Mouse (Mus musculus) forebrain, embryonic 10.5 days (tissue): ENCODE measurements at regions not wholly inside any gene's neighbourhood (a gene's known extent, or its start where the extent isn't known, plus 50 kb on each side); places are given as distances from the start of the nearest gene placed in this dataset.

Experiments
- DNase-seq: peaks from one replicate; pipeline ENCODE4 v3.0.0-alpha.2; 2017; ENCODE audit warnings: low spot score; ENCODE audit errors: extremely low spot score
- H3K27ac ChIP-seq: fragments of 300-500 bp; sonication (generic); 2 replicates; pipeline ENCODE4 v1.5.1; 2016; ENCODE audit warnings: mild to moderate bottlenecking
- H3K27me3 ChIP-seq: fragments of 300-500 bp; sonication (generic); 2 replicates; pipeline ENCODE4 v1.6.1; 2016; ENCODE audit warnings: mild to moderate bottlenecking; ENCODE audit not compliant: poor library complexity, severe bottlenecking
- H3K36me3 ChIP-seq: fragments of 300-500 bp; sonication (generic); replicated peaks from 2 replicates; pipeline ENCODE4 v1.6.1; 2016; ENCODE audit warnings: mild to moderate bottlenecking, moderate library complexity
- H3K4me1 ChIP-seq: fragments of 300-500 bp; sonication (generic); 2 replicates; pipeline ENCODE4 v1.6.1; 2016
- H3K4me3 ChIP-seq: fragments of 300-500 bp; sonication (generic); 2 replicates; pipeline ENCODE4 v1.5.1; 2016; ENCODE audit warnings: mild to moderate bottlenecking, moderate library complexity
- H3K9me3 ChIP-seq: fragments of 300-500 bp; sonication (generic); 2 replicates; pipeline ENCODE4 v1.6.1; 2016; ENCODE audit warnings: mild to moderate bottlenecking, moderate library complexity
- WGBS: fragments of 180-500 bp; shearing (Covaris S2); methylation state at CpG from one replicate; pipeline ENCODE4 v1.1.7; 2016; 5-methylcytosine and 5-hydroxymethylcytosine counted together

GRCm38 (mm10) chr1:136699153-136699524, 74.4 kb downstream of the Zfp281 start:
- WGBS, result 80% methylated on average over 7 of the region's 7 CpGs
- Histone ChIP-seq H3K9me3 (no peaks in the 10 kb centered on the region), H3K27ac (0 out of 2 replicates have a peak overlapping the region, but pooled peaks have one; percentile 44)

GRCm38 (mm10) chr1:136699571-136699970, 74.9 kb downstream of the Zfp281 start:
- Histone ChIP-seq H3K36me3 (no peaks in the 10 kb centered on the region), H3K4me1 (peaks cover 23% of the 10 kb centered on the region), H3K27me3 (peaks cover 4% of the 10 kb centered on the region; the same call in 1 of the 2 replicates), H3K9me3 (no peaks in the 10 kb centered on the region), H3K27ac (no peak overlapping the region), H3K4me3 (no peak overlapping the region)
- 91% methylated on average over 8 of the region's 8 CpGs for WGBS
- no peak for DNase-seq

More at GRCm38 (mm10) chr1:136699153-136699524, 74.4 kb downstream of the Zfp281 start:
- H3K27me3 ChIP-seq, result peaks cover 4% of the 10 kb centered on the region; the same call in 1 of the 2 replicates
- DNase-seq, result no peak
- no peaks in the 10 kb centered on the region for H3K36me3 ChIP-seq
- H3K4me1 ChIP-seq, result peaks cover 23% of the 10 kb centered on the region
- no peak overlapping the region for H3K4me3 ChIP-seq

GRCm38 (mm10) chr1:136704139-136704538, 79.4 kb downstream of the Zfp281 start:
- Histone ChIP-seq H3K9me3 (no peaks in the 10 kb centered on the region), H3K4me3 (no peak overlapping the region), H3K27me3 (no peaks in the 10 kb centered on the region), H3K27ac (no peak overlapping the region), H3K4me1 (peaks cover 11% of the 10 kb centered on the region), H3K36me3 (no peaks in the 10 kb centered on the region)
- WGBS, result 95% methylated on average over 5 of the region's 5 CpGs
- DNase-seq, result no peak

GRCm38 (mm10) chr1:136706509-136706908, 81.8 kb downstream of the Zfp281 start:
- Histone ChIP-seq H3K36me3 (no peaks in the 10 kb centered on the region), H3K4me1 (peaks cover 11% of the 10 kb centered on the region), H3K9me3 (no peaks in the 10 kb centered on the region), H3K27ac (no peak overlapping the region), H3K27me3 (no peaks in the 10 kb centered on the region), H3K4me3 (no peak overlapping the region)
- 80% methylated on average over 8 of the region's 8 CpGs for WGBS
- DNase-seq, result no peak

- no peaks in the 10 kb centered on the region for H3K36me3 ChIP-seq
- H3K4me3 ChIP-seq, result no peak overlapping the region
- H3K27me3 ChIP-seq, result no peaks in the 10 kb centered on the region
- no peaks in the 10 kb centered on the region for H3K9me3 ChIP-seq
- H3K27ac ChIP-seq, result no peak overlapping the region
- 89% methylated on average over 8 of the region's 8 CpGs for WGBS
- H3K4me1 ChIP-seq, result peaks cover 11% of the 10 kb centered on the region
- DNase-seq, result no peak
These were observed 82.7 kb downstream of the Zfp281 start for GRCm38 (mm10) chr1:136707394-136707793.

- Histone ChIP-seq H3K27ac (no peak overlapping the region), H3K27me3 (no peaks in the 10 kb centered on the region), H3K9me3 (no peaks in the 10 kb centered on the region), H3K4me3 (no peak overlapping the region), H3K4me1 (peaks cover 11% of the 10 kb centered on the region), H3K36me3 (no peaks in the 10 kb centered on the region)
- DNase-seq, result no peak
- 95% methylated on average over 12 of the region's 12 CpGs for WGBS
These were observed 83.2 kb downstream of the Zfp281 start for GRCm38 (mm10) chr1:136707866-136708265.

GRCm38 (mm10) chr1:136710196-136710595, 85.5 kb downstream of the Zfp281 start:
- no peak overlapping the region for H3K27ac ChIP-seq
- peaks cover 11% of the 10 kb centered on the region for H3K4me1 ChIP-seq
- DNase-seq, result no peak
- H3K9me3 ChIP-seq, result no peaks in the 10 kb centered on the region
- no peaks in the 10 kb centered on the region for H3K27me3 ChIP-seq
- no peaks in the 10 kb centered on the region for H3K36me3 ChIP-seq
- 73% methylated on average over 4 of the region's 4 CpGs for WGBS
- H3K4me3 ChIP-seq, result no peak overlapping the region

GRCm38 (mm10) chr1:136711243-136711642, 86.5 kb downstream of the Zfp281 start:
- H3K27me3 ChIP-seq, result no peaks in the 10 kb centered on the region
- 85% methylated on average over 7 of the region's 7 CpGs for WGBS
- no peak overlapping the region for H3K4me3 ChIP-seq
- no peaks in the 10 kb centered on the region for H3K9me3 ChIP-seq
- no peak for DNase-seq
- peaks cover 11% of the 10 kb centered on the region for H3K4me1 ChIP-seq
- H3K27ac ChIP-seq, result no peak overlapping the region
- H3K36me3 ChIP-seq, result no peaks in the 10 kb centered on the region

GRCm38 (mm10) chr1:136714077-136714476, 89.4 kb downstream of the Zfp281 start:
- Histone ChIP-seq H3K36me3 (no peaks in the 10 kb centered on the region), H3K9me3 (no peaks in the 10 kb centered on the region), H3K4me3 (no peak overlapping the region), H3K4me1 (no peaks in the 10 kb centered on the region), H3K27me3 (no peaks in the 10 kb centered on the region), H3K27ac (no peak overlapping the region)
- DNase-seq, result no peak
- 91% methylated on average over 4 of the region's 4 CpGs for WGBS

- Histone ChIP-seq H3K27me3 (no peaks in the 10 kb centered on the region), H3K27ac (no peak overlapping the region), H3K4me3 (no peak overlapping the region), H3K36me3 (no peaks in the 10 kb centered on the region), H3K9me3 (no peaks in the 10 kb centered on the region), H3K4me1 (no peaks in the 10 kb centered on the region)
- DNase-seq, result no peak
- WGBS, result 89% methylated on average over 11 of the region's 11 CpGs
These were observed 90.3 kb downstream of the Zfp281 start for GRCm38 (mm10) chr1:136714987-136715386.

GRCm38 (mm10) chr1:136717830-136718517, 93.3 kb downstream of the Zfp281 start:
- no peaks in the 10 kb centered on the region for H3K27me3 ChIP-seq
- H3K36me3 ChIP-seq, result no peaks in the 10 kb centered on the region
- DNase-seq, result no peak
- H3K4me3 ChIP-seq, result no peak overlapping the region
- H3K27ac ChIP-seq, result no peak overlapping the region
- H3K9me3 ChIP-seq, result no peaks in the 10 kb centered on the region
- WGBS, result 79% methylated on average over 15 of the region's 15 CpGs
- H3K4me1 ChIP-seq, result no peaks in the 10 kb centered on the region

GRCm38 (mm10) chr1:136723839-136724443, 99.2 kb downstream of the Zfp281 start:
- no peaks in the 10 kb centered on the region for H3K36me3 ChIP-seq
- peaks cover 14% of the 10 kb centered on the region for H3K4me1 ChIP-seq
- no peak overlapping the region for H3K27ac ChIP-seq
- WGBS, result 94% methylated on average over 13 of the region's 13 CpGs
- no peaks in the 10 kb centered on the region; the same call in 1 of the 2 replicates for H3K27me3 ChIP-seq
- no peak for DNase-seq
- no peaks in the 10 kb centered on the region for H3K9me3 ChIP-seq
- no peak overlapping the region for H3K4me3 ChIP-seq

- Histone ChIP-seq H3K36me3 (no peaks in the 10 kb centered on the region), H3K4me3 (no peak overlapping the region), H3K27me3 (peaks cover 7% of the 10 kb centered on the region), H3K4me1 (peaks cover 14% of the 10 kb centered on the region), H3K27ac (no peak overlapping the region), H3K9me3 (no peaks in the 10 kb centered on the region)
- whole genome bisulfite sequencing, result 81% methylated on average over 4 of the region's 4 CpGs
- DNase-seq, result no peak
These were observed 100.5 kb downstream of the Zfp281 start for GRCm38 (mm10) chr1:136725242-136725641.
